Mouse (Mus musculus) embryo, embryonic 10 days (tissue): Measurements from ENCODE around the gene Tbc1d12.
A peak's percentile ranks its signal among the peaks of the same experiment; 100 is the strongest.
"Not testable (repeated sequence)": the region's sequence is repeated elsewhere in the genome, so short reads cannot be mapped to it uniquely, and the experiment has no call there.

ENCODE experiments used
- DNase-seq: peaks from one replicate; pipeline ENCODE4 v3.0.0-alpha.2; 2015; ENCODE audit warnings: low spot score

The Tbc1d12 gene

DNA sequence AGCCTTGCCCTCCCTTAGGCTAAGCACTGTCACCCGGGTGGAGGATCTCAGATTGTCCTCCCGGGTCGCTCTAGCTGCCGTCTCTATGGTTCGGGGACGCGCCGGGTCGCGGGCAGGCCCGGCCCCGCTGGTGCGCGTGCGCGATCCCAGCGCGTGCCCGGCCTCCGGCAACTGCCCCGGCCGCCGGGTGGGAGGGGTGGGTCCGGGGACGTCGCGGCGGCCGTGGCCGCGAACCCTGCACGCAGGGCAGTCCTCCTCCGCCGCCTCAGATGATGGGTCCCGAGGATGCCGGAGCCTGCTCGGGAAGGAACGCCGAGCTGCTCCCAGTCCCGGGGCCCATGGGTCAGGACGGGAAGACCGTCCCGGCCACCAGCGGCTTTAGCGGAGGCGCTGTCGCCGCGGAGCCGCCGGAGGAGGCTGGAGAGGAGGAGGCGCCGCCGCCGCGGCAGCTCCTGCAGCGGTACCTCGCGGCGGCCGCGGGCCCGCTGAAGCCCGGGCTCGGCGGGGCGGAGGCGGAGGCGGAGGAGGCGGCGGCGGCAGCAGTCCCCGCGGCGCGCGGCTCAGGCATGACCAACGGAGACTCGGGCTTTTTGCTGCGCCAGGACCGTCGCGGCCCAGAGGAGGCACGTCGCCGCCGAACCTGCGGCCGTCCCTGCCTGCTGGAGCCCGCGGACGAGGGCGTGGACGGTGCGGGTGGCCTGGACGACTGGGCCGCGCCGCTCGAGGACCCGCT, at the start of gene Tbc1d12:
Gene Tbc1d12, plus strand, starts transcription at position 142 of the 733 bp plus-strand sequence.
- peak; percentile 90 for DNase-seq

DNA sequence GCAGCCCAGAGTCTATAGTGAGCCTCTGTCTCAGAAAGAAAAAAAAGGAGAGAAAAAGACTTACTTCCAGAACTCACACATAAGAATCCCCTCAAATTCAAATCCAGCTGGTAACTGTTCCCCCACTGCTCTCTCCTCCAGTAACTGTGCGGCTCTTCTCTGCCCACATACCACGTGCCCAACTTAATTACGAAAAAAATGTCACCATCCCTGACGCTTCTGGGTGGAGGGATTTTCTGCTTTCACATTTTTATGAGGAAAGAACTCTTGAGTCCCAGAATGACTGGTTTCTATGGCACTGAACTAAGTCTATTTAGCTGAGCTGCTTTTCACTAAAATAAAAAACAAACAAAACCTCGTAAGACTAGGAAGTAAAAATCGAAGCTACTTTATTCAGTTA, 48.6 kb upstream of the Tbc1d12 start:
- no peak for DNase-seq

DNA sequence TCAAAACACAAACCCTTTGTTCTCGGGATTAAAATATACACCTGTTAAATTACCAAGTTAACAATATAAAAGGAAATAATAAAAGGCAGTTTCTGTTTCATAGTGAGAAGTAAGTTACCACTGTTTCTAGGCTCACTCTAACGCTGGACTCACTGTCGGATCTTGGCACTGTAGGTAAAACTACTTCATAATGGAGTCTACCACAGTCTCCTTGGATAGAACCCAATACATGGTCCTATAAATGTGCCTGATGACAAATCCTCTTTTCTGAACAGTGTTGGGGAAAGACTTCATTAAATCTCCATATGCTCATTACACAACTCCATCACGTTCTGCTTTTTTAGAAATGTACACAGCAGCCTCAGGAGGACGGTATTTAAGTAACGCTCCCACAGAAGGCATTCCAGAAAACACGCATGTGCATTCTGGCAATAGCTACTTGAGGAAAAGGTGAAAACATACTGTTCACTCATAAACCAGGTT, 42.8 kb upstream of the Tbc1d12 start:
- DNase-seq = no peak

DNA sequence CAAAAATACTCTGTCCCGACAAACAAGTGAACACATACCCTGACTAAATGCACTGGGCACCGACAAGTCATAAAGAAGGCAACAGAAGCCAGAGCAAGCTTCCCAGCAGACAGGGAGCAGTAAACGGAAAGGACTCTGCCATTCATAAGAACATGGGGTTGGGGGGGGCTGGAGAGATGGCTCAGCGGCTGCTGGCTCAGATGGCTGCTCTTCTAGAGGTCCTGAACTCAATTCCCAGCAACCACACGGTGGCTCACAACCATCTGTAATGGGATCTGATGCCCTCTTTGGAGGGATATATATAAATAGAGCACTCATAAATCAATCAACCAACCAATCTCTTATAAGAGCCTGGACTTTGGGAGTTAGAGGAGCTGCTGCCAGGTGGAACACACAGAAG, 39.8 kb upstream of the Tbc1d12 start:
- DNase-seq = no peak

DNA sequence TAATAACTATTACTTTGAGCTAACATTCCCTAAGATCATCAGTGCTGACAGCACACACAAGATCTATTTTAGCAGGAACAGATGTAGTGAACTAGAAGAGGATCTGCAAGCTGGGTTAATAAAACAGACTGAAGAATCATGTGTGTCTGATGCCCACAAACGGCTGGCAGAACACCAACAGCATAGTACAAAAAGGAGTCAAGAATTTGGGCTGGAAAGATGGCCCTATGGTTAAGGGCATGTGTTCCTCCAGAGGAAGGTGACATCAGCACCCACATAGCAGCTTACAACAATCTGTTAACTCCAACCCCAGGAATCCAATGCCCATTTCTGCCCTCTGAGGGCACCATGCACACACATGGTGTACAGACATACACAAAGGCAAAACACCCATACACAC, 38.1 kb upstream of the Tbc1d12 start:
- DNase-seq = no peak

DNA sequence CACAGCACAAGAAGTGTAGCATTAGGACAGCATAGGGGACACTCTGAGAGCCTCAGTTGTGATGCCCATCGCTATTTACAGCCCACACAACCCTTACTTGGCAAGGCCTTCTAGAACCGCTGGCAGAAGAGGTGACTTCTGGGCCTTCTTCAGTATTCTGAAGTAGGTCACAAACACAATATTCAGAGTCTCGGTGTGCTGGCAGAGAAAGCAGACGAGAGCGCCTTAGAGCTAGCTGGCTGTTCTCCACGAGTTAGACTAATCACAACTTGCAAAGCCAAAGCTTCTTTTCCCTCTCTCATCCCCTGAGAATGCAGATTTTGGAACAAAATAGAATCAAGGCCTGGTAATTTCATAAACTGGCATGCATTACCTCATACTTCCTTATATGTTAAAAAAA, 37.6 kb upstream of the Tbc1d12 start:
- no peak for DNase-seq

DNA sequence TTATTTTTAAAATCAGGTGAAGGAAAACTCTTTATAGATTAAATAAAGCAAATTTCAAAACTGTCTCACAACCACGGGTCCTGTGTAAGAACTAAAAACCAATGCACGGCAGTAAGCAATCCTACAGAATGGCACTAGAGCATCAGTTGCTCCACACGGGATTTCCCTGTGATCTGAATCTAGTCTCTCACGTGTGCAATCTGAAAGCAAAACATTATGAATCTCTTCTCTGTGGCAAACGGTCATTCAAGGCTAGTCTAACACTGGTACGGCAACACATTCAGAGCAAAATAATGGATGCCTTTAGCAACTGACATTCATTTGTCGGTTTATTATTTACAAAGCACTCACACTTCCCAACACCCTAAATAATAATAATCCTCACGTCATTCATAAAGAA, 18.2 kb upstream of the Tbc1d12 start:
- no peak for DNase-seq

DNA sequence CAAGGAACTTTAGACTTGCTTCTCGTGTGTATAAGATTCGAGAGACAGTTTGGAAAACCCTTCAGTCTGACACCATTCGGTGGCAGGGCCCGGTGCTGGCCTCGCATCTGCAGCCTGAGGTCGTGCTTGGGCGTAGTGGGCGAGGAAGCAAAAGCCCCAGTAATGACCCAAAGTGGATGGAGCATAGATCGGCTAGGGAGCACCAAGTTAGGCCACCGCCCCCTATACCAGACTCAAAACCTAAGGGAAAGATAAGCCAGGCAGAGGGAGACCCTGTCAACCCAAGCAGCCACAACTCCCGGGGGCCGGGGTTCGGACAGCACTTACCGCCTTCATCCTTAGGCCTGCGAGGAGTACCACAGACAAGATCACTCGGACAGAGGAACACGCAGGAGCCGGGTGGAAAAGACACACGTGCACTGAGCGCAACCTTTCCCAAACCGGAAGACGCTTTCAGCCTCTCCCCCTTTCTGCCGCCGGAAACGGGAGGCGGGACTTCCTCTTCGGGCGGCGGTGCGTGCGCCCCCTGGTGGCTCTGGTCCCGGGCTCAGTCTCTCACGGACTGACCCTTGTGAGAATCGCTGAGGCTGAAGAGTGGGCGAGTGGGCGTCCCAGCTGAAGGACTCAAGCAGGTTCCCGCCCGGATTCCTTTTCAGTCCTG, 17.5 kb upstream of the Tbc1d12 start, which contains the start of gene Noc3l:
Gene Noc3l, minus strand, starts transcription at position 472 of the 661 bp plus-strand sequence.
- DNase-seq = peak; percentile 94

DNA sequence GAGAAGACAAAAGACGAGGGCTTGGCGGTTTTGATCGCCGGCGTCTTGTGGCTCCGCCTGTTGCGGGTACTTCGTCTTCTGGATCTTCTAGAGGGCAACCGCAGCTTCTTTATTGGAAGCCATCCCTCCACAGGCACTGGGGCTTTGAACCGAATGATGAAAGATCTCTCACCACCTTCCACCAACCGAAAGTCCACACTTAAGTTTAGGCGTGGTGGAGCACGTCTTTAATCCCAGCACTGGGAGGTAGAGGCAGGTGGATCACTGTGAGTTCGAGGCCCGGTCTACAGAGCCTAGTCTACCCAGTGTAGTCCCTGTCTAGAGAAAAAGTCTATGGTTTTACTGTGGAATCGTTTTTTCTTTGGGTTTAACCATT, 17.0 kb upstream of the Tbc1d12 start:
- DNase-seq = no peak

DNA sequence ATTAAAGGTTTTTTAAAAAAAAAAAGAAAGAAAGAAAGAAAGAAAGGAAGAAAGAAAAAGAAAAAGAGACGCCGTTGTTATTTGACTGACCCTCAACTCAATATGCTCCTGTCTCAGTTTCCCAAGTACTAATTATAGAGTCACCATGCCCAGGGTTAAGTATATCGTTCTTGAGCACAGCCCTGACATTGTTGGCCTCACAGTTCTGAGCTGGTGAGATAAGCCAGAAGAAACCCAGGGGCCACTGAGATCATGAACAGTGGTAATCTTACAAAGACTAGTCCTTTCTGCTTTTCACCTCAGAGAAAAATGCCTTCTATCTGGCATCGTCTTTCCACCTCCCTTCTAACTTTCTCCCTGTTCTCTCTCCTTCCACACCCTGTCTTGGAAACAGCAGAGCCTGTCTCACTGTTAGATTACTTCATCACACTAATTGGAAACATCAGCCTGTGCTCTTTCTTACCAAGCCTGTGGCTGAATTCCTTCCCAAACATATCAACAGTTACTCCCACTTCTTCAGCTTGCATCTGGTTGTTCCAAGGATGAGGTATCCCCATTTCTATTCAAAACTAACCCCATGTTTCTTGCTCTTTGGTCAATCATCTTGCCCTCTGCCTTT, 16.1 kb upstream of the Tbc1d12 start:
- DNase-seq = peak; percentile 15

DNA sequence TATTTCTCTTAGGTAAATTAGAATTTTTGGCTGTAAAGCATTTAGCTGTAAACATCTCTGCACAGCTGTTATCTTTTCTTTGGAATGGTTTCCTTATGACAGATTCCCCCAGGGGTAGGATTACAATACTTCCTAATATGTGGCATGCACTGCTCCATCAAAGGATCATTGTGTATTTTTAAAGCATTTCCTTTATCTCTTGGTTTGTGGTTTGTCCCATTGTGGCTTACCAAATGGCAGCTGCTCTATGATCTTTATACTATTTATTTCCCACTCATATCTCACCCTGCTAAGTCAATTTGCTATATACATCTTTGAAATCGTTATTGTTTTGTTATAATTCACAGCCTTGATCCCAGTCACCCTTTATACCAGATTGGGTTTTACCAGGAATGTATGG, 3.2 kb upstream of the Tbc1d12 start:
- no peak for DNase-seq

DNA sequence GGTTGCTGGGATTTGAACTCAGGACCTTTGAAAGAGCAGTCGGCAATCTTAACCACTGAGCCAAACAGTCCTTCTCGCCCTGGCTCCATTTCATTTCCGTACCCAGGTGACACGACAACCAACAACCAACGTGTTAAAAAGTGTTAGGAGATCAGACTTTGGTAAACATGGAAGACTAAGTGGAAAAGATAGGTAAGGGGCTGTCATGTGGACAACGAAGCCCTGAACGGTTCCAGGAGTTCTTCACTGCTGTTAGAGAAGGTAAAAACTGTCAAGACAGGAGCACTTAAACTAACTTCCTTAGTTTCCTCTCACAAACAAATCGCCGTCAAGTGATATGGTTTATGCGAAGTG, 318 bp upstream of the Tbc1d12 start:
- no peak for DNase-seq

DNA sequence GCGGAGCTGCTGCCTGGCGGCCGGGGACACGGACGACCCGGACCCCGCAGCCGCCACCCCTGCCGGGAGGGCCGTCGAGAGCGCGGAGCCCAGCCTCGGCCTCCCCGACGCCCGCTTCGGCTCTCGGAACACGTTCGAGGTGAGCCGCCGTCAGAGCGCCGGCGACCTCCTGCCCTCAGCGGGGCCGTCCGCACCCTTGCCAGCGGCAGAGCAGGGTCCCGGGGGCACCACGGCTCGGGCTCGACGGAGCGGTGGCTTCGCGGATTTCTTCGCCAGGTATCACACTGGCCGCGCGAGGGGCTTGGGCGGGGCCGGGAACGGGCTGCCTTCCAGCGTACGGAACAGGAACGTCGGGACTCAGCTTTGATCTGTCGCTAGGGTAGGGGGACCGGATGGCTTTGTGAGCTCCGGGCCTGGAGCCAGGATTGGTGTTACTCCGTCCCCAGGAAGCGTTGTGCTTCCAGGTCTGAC, 827 bp downstream of the Tbc1d12 start:
- peak; percentile 73 for DNase-seq

DNA sequence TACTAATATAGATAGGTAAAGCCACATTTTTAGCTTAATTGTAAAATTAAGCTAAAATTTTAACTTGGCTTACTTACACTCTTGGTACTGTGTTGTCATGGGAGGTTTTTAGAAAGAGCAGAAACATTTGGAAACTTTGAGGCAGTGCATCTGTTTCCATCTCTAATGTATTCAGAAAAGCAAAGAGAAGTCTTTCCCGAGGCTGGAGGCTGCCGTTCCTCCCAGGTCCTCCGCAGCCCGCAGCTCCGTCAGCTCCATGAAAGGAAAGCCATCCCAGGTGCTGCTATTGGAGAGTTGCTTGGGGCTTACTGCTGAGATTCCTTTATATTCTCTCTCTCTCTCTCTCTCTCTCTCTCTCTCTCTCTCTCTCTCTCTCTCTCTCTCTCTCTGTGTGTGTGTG, 8.4 kb downstream of the Tbc1d12 start:
- no peak for DNase-seq

DNA sequence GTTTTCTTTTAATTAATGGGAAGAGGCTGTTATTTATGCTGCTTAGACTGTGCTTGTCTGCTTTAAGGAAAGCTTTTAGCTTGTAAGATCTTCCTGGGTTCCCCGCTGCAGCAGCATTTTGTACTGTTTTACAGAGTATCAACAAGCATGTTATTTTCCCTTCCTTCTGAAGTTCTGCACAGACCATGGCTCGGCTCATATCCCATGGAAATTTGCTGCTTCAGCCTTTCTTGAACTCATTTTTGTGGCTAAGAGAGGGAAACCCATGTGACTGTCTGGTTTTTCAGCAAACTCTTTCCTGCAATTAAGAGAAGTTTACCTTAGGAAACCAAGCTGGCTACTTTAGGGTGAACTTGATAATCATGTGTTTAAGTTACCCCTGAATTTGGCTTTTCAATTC, 10.0 kb downstream of the Tbc1d12 start:
- no peak for DNase-seq

DNA sequence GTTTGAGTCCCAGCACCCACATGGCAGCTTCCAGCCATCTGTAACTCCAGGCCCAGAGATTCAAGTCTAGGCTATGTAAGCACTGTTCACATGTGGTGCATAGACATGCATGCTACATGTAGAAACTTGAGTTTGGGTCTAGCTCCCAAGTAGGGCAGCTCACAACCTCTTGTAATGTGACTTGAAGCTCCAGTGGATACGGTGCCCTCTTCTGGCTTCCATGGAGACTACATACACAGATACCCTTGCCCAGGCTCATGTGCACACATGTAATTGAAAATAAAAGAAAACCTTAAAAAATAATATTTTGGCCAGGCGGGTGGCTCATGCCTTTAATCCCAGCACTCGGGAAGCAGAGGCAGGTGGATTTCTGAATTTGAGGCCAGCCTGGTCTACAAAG, 21.8 kb downstream of the Tbc1d12 start:
- DNase-seq = no peak

DNA sequence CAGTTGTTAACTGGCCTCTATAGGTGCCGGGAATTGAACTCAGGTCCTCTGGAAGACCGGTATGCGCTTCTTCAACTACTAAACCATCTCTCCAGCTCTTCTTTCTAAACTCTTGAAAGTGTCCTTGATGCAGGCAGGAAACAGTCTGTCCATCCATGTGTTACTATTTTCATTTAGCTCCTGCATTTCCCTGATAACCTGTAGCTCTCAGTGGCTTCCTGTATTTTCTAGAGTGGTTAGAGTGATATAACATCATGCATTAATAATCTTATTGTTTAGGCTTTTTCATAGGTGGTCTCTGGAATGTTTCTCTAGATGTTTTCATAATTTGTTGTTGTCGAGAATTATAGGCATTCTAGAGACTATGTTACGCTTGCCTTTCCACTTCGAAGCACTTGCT, 26.1 kb downstream of the Tbc1d12 start:
- no peak for DNase-seq

DNA sequence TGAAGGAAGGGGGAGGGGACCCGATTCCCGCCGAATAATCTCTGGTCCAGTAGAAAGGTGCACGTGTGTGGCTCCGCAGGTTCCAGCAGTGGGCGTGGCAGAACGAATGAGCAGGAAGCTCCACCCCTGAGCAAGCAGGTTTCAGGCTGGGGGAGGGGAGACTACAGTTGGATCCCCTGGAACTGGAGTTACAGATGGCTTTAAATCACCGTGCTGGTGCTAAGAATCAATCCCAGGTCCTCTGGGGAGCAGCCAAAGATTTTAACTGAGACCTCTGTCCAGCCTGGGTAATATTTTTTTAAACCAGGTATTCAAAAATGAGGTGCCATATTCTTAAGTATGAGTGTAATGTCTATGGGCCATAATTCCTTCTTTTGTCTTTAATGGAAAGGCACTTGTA, 38.4 kb downstream of the Tbc1d12 start:
- not testable (repeated sequence) for DNase-seq

DNA sequence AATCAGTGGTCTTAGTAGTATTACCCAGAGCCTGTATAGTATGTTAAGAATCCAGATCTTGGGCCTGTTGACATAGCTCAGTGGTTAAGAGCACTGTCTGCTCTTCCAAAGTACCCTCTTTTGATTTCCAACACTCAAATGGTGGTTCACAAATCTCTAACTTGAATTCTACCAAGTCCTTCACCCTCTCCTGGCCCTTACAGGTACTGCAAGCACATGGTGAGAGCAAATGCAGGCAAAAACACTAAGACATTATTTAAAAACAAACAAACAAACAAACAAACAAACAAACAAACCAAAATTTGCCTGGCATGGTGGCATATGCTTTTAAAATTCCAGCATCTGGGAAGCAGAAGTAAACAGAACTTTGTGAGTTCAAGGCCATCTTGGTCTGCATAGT, 43.9 kb downstream of the Tbc1d12 start:
- DNase-seq = no peak

DNA sequence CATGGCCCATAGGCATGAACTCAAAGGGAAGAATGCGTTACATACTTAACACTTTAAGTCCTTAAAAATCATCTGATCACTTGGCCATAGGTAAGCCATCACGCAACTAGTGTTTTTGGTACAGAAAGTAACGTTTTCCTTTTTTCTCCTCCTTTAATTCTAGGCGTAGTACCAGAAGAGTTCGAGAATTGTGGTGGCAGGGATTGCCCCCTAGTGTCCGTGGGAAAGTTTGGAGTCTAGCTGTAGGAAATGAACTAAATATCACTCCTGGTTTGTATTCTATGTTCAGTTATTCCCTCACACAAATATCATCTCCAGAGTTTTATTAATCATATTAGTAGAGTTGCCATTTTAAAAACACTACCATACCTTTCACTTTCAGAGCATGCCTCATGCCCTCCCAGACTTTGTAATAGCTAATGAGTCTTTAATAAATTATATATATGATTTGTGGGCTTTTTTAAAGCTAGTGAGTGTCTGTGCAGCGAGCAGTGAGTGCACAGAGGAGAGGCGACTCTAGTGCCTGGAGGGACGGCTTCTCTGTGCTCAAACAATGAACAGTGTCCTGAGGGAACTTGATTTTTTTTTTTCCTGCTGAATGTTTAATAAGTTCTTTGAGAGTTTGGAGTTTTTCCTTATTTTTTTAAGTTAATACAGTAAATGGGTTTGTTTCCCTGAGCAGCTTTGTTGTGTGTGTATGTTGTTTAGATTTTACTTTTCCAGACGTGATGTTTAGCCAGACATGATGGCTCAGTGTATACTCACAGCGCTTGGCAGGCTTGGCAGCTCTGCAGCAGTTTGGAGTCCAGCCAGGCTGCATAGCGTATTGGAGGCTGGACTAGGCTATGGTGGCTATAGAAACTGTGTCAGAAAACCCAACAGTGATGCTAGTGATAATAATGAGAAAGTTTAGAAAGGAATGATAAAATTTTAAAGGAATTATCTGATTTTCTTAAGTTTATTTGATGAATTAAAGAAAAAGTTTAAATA, 65.1 kb downstream of the Tbc1d12 start:
- DNase-seq = no peak

DNA sequence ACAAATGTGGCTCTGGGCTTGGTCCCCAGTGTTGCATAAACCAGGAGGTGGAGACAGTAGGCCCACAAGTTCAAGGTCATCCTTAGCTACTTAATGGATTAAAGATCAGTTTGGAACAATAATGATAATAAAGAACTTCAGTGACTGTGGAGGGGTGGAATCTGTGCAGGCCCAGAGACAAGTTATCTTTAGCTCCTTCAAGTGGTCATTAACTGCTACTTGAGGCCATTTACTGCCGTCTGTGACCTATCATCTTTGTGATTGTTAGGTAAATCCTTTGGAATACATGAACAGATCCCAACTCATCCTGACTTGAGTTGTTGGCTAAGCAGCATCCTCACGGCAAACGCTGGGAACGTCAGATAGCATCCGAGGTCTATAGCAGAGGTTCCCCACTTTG, 66.1 kb downstream of the Tbc1d12 start:
- DNase-seq = no peak

DNA sequence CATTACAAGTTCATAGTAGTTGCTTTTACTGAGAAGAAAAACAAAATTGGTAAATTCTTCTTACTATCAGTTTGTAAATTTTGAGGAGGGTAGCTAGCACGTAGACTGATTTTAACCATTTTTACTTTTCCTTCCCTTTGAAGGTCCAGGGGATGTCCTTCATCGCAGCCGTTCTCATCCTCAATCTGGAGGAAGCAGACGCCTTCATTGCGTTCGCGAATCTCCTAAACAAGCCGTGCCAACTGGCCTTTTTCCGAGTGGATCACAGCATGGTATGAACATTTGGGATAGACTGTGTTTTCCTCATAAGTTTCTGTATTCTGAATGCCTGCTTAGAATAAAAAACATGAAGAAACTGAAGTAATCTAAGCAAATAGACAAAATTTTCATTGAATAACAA, 77.4 kb downstream of the Tbc1d12 start:
- no peak for DNase-seq
